Mouse (Mus musculus): ENCODE results near the gene Plscr2.

Gene Plscr2

DNA sequence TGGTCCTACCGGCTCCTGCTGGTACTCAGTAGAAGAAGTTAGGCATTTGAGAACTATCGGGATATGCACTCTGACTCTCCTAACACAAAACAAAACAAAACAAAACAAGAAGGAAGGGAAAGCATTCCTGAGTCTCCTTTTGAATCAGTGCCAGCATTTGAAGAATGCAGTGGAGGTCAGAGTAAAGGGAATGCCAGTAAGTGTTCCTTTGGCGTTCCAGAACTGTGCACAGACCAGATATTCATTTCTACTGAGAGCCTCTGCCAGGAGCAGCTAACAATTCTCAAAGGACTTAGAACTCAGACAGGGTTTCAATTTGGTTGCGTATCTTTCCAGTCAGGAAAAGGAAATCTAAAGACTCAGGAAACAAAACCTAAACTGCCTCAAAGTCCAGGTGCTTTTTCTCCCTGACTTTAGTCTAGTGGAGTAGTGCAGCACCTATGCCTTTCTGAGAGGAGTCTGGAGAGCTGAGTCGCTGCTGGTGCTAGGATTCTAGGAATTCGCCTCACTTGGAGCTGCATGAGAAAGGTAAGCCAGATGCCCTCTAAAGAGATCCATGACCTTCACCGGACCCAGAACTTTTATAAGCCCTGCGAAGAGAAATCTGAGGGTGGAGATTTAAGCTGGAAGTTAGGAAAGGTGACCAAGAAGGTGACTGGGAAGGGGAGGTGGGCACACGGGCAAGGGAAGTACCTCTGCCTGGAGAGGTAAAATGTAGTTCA, at the start of gene Plscr2:
Gene Plscr2, plus strand, starts transcription at position 117 of the 722 bp plus-strand sequence.
- DNase-seq (ENCODE audit: low spot score) = no peak

DNA sequence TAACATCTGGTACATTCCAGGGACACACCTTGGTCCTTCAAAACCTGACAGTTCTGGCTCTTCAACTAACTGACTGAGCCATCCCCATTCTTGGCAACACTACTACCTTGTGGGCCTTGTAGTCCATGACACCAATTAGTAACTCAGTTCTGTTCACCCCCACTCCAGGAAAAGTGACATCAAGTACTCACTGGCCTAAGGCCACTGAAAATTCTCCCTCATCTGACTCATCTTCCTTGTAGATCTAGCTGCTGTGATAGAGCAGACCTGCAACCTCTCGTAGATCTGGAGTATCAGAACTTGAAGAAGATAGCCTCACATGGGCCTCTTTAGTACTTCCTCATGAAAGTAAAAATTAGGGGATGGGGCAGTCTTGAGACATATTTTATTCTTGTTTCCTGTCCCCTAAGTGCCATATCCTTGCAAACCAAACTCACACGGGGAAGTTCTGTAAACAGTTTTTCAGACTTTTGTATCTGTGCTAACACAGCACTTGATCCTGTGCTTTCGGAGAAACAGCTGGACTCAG, 49.2 kb upstream of the Plscr2 start:
- no peak for DNase-seq (ENCODE audit: low spot score)

DNA sequence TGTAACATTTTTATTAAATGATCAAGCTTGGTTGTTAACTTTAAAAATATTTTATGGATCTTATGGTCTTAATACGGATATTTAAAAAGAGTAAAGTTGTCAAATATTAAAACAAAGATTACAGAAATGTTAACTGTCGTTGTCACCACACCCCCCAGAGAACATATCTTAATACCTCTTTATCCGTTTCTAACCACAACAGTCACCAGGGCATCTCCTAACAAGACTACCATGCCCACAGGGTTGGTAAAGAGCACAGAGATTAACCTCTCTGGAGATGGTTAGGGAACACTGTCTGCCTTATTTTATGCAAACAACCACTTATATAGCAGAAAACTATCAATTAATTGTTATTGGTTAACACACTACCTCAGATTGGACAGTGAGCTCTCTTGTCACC, 48.6 kb upstream of the Plscr2 start:
- DNase-seq (ENCODE audit: low spot score) = no peak

DNA sequence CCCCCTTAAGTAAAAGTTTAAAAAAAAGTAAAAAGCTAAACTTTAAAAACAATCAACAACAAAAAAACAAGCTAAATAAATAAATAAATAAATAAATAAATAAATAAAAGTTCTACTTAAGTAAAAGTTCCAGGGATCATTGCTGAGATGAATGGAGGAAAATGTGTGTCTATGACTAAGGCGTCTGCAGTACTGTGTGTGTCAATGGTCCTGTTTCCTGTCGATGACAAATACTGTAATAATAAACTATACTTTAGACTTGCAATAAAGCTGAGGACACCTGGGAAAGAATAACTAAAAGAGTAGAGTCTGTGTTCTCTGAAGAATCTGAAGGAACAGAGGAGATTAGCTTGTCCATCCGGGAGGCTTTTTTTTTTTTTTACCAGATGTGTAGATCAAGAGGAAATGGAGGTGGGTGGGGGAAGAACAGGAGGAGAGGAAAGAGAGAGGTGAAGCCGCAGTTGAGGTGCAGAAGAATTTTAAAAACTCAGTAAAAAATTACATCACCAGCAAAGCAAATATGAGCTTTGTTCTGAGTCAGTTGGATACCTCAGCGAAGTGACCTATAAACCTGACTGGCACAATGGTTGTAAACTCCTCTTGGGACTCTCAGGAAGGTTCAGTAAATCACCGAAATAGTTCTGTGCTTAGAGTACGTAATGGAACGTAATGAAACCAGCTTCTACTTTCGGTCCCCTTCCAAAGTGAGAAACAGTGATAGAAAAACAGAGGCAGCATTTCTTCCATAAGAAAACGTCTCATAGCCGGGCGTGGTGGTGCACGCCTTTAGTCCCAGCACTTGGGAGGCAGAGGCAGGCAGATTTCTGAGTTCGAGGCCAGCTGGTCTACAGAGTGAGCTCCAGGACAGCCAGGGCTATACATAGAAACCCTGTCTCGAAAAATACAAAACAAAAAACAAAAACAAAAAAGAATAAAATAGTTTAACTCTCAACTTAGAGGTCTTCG, 46.3 kb upstream of the Plscr2 start:
- DNase-seq (ENCODE audit: low spot score) = no peak

DNA sequence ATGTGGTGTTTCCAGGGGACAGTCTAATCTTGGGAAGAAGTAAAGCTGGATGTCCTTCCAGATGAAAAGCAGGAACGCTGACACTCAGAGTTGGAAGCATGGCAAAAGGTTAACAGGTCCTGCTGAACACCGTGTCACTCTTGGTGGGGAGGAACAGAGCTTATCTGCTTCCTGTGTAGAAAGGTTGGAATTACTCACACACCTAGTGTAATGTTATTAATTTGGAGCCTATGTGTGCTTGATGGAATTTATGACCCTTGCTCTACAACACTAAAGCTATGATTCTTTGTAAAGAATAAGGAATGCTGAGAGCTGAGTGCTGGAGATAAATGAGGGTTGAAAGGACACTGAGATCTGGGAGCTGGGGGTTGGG, 45.6 kb upstream of the Plscr2 start:
- no peak for DNase-seq (ENCODE audit: low spot score)

DNA sequence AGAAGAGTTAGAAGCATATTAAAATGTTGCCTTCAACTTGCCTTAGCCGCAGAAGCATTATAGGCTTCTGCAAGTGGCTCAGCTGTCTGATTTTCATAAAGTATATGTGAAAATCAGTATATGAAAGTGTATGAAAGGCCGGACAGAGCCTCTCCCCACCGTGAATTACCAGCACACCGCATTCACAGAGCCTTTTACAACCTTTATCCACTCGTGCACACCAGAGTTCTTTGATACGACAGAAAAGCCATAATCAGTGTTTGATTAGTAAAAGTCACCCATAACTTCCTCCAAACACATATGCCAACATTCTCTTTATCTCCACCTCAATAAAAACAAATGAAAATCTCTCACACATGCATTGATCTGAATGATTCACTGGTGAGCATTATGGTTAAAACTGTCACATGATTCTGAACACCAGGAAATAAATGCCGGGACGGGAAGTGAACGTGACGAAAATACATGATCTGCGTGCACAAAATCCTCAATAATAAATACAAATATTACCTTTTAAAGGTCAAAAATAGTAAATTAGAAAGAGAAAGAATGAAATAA, 40.4 kb upstream of the Plscr2 start:
- no peak for DNase-seq (ENCODE audit: low spot score)

DNA sequence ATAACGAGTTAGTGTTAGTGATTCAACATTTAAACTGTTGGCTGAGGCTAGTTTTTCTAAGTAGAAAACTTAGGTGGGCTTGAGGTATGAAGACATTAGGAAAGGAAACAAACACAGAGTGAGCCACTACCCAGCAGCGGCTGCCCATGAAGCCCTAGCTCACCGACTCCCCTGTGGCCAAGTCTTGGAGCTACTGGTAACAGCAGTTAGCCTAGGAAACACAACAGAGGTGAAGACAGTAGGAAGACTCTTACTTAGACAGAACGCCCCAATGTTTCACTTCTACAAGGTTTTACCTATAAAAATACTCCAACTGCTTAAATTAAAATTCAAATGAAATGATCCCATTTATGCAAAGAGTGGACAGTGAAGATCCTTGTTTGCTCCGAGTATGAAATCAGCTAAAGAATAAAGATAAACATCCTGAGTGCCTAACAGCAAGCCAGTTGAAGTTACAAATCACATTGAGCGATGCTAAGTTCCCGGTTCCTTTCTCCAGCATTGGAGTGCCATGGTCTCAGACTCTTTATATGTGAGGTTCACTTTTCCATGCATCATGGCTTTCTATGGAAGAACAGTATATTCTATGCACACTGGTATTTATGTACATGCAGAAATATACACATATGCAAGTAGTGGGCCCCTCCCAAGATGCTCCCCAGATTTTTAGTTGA, 26.5 kb upstream of the Plscr2 start:
- DNase-seq (ENCODE audit: low spot score) = no peak

DNA sequence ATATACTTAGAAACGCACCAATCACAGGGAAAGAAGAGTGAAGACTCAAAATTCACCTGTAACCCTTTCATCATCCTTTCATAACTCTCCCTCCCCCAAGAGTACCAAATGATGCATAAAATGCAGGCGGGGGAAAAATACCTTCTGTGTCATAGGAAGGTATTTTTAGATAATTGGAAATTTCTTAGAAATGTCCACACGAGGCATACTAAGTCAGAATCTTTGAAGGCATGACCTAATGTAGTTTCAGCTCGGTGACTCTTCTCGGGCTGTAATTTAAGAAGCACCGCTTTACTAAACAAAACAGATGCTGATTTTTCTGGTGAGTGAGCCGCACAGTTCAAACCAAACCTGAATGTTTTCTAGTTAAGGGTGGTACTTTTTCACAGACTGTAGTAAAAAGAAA, 26.0 kb upstream of the Plscr2 start, which contains the start of gene Plscr1:
Gene Plscr1, plus strand, starts transcription at position 304 of the 406 bp plus-strand sequence.
- peak; percentile 10 for DNase-seq (ENCODE audit: low spot score)

DNA sequence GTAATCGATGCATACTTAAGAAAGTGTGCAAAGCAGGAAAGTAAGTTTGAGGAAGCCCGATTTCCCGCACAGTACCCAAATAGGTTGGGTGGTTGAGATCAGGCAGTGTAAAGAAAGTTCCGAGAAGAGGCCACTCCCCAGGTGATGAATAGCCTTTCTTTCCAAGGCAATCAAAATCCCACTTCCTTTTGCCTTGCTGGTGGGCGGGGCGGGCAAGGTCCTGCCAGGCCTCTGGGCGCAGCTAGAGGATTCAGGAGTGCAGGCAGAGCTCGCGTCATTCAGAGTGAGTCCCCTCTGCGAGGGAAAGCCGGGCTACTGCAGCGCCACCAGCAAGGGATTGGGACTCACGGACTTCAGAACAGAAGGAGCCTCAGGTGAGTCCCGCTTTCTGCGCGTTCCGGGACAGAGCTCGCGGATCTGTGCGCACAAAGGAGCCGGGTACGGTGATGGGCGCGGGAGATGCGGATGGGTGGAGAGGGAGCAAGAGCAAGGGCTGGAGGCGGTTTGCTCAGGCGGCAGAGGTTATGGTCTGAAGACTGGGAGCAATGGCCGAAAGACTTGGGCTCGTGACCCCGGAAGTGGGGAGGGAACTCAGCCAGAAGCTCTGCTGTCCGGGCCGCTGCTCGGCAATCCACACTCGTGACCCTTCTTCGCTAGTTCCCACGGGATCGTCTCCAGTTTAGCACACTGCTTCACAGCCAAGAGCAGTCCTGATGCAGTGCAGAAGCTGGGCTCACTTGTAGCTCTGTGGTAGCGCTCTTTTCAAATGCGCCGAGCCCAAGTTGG, 25.2 kb upstream of the Plscr2 start:
- DNase-seq (ENCODE audit: low spot score) = peak; percentile 78

DNA sequence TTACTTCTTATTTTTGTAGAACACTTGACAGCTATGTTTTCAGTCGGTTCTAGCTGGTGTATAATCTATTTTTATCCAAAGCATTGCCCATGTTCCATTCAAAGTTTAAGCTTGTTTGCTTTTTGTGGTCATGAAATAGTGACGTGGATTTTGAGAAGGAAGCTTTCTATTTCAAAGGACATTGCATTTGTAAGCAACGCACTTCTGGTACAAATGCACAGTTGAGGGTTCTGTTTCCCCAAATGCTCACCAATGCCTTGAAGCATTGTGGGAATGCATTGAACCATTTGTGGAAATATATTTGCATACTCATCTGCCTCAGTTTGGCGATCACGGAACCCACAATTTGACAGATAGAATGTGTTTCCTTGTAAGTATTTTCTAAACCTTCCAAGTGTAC, 22.7 kb upstream of the Plscr2 start:
- DNase-seq (ENCODE audit: low spot score) = no peak

DNA sequence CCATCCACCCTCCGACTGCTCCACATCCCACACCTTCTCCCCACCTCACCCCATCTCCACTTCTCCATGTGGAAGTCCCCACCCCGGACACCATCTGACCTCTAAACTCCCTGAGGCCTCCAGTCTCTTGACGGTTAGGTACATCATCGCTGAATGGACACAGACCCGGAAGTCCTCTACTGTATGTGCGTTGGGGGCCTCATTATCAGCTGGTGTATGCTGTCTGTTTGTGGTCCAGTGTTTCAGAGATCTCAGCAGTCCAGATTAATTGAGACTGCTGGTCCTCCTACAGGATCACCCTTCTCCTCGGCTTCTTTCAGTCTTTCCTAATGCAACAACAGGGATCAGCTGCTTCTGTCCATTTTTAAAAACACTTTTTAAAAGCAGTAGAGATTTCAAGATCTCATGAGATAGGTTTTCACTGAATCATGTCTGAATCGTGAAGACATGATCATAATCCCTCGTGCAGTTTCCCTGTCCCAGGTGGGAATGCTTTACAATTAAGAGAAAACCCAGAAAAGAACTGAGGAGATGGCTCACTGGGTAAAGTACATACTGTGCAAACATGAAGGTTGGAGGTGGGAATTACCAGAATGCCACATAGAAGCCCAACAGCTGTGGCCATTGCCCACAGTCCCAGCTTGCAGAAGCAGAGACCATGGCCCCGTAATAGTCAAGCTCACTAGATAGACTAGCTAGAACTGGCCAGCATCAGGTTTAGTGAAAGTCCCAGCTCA, 21.6 kb upstream of the Plscr2 start:
- no peak for DNase-seq (ENCODE audit: low spot score)

DNA sequence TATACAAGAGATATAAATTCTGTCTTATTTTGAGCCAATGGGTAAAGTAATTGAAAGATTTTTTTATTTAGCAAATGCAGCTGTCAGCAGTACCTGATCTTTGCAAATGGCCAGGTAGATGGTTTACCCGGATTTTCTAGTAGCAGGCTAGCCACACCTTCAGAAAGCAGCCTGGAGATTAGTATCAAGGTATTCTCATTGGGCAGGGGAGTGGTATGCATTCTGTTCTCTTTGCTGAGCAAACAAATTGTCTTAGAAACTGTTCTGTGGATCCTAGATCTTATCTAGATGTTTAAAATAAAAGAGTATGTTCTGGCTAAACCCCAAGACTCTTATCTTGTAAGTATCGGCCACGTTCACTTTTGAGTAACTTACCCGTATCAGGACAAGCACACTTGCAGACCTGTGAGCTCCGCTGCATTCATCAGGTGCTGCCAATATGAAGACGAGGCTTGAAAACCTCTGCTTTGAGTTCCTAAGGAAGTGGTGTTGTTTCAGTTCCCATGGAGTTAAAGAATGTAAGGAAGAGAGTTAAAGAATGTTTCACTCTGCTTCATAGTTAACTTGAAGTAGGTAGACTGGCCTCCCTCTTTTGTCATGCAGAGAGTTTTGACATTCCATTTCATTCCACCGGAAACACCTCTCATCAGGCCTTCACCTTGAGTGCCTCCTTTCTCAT, 14.8 kb upstream of the Plscr2 start:
- no peak for DNase-seq (ENCODE audit: low spot score)

DNA sequence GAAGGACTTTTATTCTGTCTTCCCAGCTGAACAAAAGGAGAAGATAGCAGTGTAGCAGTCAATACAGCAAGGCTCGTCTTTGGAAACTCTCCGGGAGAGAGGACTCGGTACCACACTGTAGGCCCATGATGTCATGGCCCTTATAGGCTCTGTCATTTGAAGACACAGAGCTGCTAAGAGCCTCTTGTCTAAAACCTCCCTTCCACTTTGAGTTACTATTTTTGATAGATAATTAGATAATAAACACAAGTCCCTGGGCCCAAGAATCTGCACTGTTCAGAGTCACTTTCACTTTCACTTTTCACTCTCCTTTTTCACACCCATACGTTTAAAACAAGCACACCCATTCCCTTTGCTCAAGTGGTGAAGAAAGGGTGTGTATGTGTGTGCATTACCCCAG, 9.7 kb upstream of the Plscr2 start:
- no peak for DNase-seq (ENCODE audit: low spot score)

DNA sequence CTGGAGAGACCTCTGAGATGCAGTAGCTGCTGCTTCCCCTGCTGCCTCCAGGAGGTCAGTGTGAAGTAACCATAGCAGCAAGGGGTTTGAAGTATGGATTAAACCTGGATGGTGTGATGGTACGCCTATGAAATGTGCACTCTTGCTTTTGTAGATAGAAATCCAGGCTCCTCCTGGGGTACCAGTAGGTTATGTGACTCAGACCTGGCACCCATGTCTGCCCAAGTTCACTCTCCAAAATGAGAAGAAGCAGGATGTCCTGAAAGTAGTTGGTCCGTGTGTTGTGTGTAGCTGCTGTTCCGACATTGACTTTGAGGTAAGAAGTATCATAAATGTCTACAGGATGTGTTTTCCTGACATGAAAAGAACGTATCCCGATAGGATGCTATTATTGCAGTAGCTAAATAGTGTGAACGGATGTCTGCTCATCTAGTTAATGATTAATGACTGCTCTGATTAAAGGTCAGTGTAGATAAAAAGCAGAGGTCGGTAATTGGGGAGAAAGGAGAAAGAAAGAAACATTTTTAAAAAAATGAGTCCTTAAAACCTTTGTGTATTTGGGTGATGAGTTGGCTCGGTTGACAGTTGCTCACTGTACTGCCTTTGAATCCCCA, 8.7 kb upstream of the Plscr2 start:
- no peak for DNase-seq (ENCODE audit: low spot score)

DNA sequence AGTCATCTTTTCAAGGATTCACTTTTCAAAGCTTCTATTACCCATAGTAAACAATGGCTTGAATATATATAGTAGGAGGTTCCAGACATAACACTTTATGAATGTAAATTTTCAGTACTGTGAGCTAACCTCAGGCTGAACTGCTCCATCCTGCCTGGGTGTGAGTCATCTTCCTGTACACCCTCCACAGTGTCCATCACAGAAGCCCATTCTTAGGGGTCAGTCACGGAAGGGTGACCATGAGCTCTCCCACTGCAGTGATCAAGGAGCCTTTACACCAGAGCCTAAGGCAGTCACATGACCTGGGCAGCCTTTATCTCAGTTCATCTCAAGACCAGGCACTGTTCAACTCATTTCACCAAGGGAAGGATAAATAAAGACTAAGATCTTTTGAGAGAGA, 7.7 kb upstream of the Plscr2 start:
- DNase-seq (ENCODE audit: low spot score) = no peak

DNA sequence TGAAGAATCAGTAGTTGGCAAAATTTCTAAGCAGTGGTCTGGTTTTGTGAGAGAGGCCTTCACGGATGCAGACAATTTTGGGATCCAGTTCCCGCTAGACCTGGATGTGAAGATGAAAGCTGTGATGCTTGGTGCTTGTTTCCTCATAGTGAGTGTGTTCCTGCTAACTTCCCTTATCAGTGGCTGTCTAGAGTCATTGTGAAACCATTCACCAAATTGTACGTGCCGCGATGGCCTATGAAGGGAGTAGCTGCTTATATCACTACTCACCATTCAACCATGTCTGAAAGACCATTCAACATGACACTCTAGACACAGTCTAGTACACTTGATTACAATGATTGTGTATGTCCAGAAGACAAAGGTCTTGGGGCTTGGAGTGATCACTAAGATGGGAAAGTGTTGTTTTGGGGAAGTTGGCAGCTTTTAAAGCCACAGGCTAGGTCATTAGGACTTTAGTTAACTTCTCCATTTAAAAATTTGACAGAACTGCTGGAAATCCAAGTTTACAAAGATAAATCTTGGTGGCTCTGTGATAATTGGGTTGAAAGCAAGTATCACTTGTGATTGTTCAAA, 5.5 kb upstream of the Plscr2 start:
- DNase-seq (ENCODE audit: low spot score) = no peak

DNA sequence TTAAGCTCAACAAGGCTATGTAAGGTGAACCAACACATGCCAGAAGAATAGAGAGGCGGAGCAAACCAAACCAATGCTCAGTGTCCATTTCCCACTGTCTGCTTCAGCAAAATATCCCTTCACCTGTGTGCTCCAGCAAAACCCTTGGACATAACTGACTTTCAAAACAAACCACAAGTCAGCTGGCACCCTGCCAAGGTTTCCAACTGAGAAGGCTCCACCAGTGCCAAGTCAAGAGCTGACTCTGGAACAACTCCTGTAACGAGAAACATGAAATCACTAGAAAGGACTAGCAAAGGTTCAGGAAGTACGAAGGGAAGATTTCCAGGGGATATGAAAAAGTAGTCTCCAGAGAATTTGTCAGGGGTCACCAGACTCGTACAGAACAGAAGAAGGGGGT, 4.5 kb upstream of the Plscr2 start:
- no peak for DNase-seq (ENCODE audit: low spot score)

DNA sequence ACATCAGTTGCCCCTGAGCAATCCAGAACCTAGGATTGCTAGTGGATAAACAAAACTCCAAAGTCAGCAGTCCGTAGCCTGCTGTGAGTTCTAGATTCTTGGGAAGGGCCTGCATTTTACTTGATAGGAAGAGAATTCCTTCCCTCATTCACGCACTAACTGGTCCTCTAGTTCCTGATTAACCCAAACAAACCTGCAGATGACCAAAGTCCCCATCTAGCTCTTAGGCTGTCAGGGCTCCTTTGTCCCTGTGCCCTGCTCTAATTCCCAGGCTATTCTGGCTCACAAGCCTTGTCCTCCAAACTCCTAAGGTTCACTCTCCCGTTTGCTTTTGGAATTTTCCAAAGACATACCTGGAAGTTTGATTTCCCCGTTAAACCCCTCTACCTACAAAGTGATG, 2.8 kb upstream of the Plscr2 start:
- no peak for DNase-seq (ENCODE audit: low spot score)

DNA sequence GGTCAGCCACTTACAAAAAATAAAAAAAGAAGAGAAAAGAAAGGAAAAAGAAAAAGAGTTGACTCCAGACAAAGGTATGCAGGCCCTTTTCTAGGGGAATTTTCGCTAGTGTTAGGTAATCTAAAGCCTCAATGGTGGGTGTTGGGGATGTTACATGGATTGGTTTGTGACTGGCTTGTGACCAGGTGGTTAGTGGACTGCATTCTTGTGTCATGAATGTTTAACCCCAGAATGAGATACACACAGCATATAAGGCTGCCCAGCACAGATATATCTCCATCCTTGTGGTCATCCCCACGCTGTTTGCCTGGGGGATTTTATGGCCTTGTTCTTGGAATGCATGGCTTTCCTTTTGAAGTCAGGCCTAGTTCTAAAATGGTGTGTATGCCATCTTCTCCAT, 2.1 kb upstream of the Plscr2 start:
- DNase-seq (ENCODE audit: low spot score) = no peak
